Mouse (Mus musculus) stomach, postnatal 0 days (tissue): ENCODE data around the gene Ddn.

Experiments used
- CTCF ChIP-seq: IDR thresholded peaks from 2 replicates; pipeline ENCODE4 v1.5.1; 2016; ENCODE audit warnings: antibody characterized with exemption, low read depth, mild to moderate bottlenecking, moderate library complexity
- EP300 ChIP-seq: optimal IDR thresholded peaks from 2 replicates; pipeline ENCODE3; 2016; ENCODE audit warnings: antibody characterized with exemption

- TF ChIP-seq CTCF (no peak), EP300 (no peak)
These were observed 37.4 kb downstream of the Ddn start for GRCm38 (mm10) chr15:98771813-98772425.
